Mouse (Mus musculus) MEL (cell line): ENCODE measurements around the gene Ehf. TPM values are rescaled to one million over a fixed set of nuclear protein-coding genes. Genes with fewer than 3 reads are reported as not detected.

Experiments used
- DNase-seq: peaks from one replicate; pipeline ENCODE4 v3.0.0; 2011; ENCODE audit warnings: low read depth, low spot score
- H3K27ac ChIP-seq: 2 replicates; pipeline ENCODE4 v1.5.1; 2012; ENCODE audit warnings: low read depth, mild to moderate bottlenecking, control low read depth, low read length, moderate library complexity; ENCODE audit not compliant: control insufficient read depth
- H3K27me3 ChIP-seq, 2 experiments: fragments of 150-350 bp in 1 of 2; sonication (generic) in 1 of 2; 2 replicates each; pipeline ENCODE4 v1.6.1; 2012; ENCODE audit warnings: low read length in 2 of 2, mild to moderate bottlenecking in 2 of 2, improper control_type of control experiment in 1 of 2, moderate library complexity in 1 of 2; ENCODE audit not compliant: insufficient read depth in 2 of 2, control insufficient read depth in 1 of 2
- H3K36me3 ChIP-seq, 2 experiments: 2 replicates each; pipeline ENCODE4 v1.6.1; 2012 to 2014; ENCODE audit warnings: low read length in 2 of 2, improper control_type of control experiment in 1 of 2, inconsistent platforms in 1 of 2, mild to moderate bottlenecking in 1 of 2; ENCODE audit not compliant: insufficient read depth in 2 of 2, control insufficient read depth in 1 of 2
- H3K4me1 ChIP-seq, 2 experiments: fragments of 150-350 bp in 1 of 2; sonication (generic) in 1 of 2; 2 replicates each; pipeline ENCODE4 v1.6.1; 2012; ENCODE audit warnings: low read length in 2 of 2, improper control_type of control experiment in 1 of 2, mild to moderate bottlenecking in 1 of 2; ENCODE audit not compliant: insufficient read depth in 2 of 2, control insufficient read depth in 1 of 2
- H3K4me3 ChIP-seq, 2 experiments: fragments of 150-350 bp in 1 of 2; sonication (generic) in 1 of 2; 2 replicates each; pipeline ENCODE4 v1.5.1; 2012; ENCODE audit warnings: low read depth in 2 of 2, low read length in 2 of 2, mild to moderate bottlenecking in 2 of 2, moderate library complexity in 2 of 2, control low read depth in 1 of 2, improper control_type of control experiment in 1 of 2; ENCODE audit not compliant: control insufficient read depth in 1 of 2, insufficient read depth in 1 of 2
- H3K79me2 ChIP-seq: 2 replicates; pipeline ENCODE4 v1.6.1; 2012; ENCODE audit warnings: mild to moderate bottlenecking, low read length, moderate library complexity; ENCODE audit not compliant: control insufficient read depth, poor library complexity, insufficient read depth
- H3K9ac ChIP-seq: 2 replicates; pipeline ENCODE4 v1.6.1; 2012; ENCODE audit warnings: low read depth, mild to moderate bottlenecking, control low read depth, low read length, moderate library complexity; ENCODE audit not compliant: control insufficient read depth, poor library complexity, severe bottlenecking
- H3K9me3 ChIP-seq: fragments of 150-350 bp; sonication (generic); replicated peaks from 2 replicates; pipeline ENCODE4 v1.6.1; 2012; ENCODE audit warnings: mild to moderate bottlenecking, low read length, improper control_type of control experiment, moderate library complexity; ENCODE audit not compliant: insufficient read depth
- BHLHE40 ChIP-seq: IDR thresholded peaks from 2 replicates; pipeline ENCODE4 v1.6.1; 2012; ENCODE audit warnings: low read depth, mild to moderate bottlenecking, inconsistent platforms, low read length, improper control_type of control experiment, borderline replicate concordance
- CHD1 ChIP-seq: IDR thresholded peaks from 2 replicates; pipeline ENCODE4 v1.6.1; 2012; ENCODE audit warnings: low read depth, mild to moderate bottlenecking, inconsistent platforms, low read length, improper control_type of control experiment
- CTCF ChIP-seq, 3 experiments: IDR thresholded peaks in 2 of 3; conservative IDR thresholded peaks in 1 of 3; 2 replicates each; pipeline ENCODE4 v1.5.1; 2011 to 2012; ENCODE audit warnings: low read length in 3 of 3, low read depth in 2 of 3, mild to moderate bottlenecking in 2 of 3, improper control_type of control experiment in 1 of 3, inconsistent platforms in 1 of 3, mixed read lengths in 1 of 3, moderate library complexity in 1 of 3; ENCODE audit not compliant: control insufficient read depth in 1 of 3, insufficient read depth in 1 of 3, poor library complexity in 1 of 3, severe bottlenecking in 1 of 3
- E2F4 ChIP-seq: IDR thresholded peaks from 2 replicates; pipeline ENCODE4 v1.6.1; 2011; ENCODE audit warnings: low read depth, low read length, improper control_type of control experiment, borderline replicate concordance
- EP300 ChIP-seq, 2 experiments: IDR thresholded peaks; 2 replicates each; pipeline ENCODE4 v1.6.1; 2011; ENCODE audit warnings: improper control_type of control experiment in 2 of 2, low read length in 2 of 2, low read depth in 1 of 2, mild to moderate bottlenecking in 1 of 2
- ETS1 ChIP-seq: IDR thresholded peaks from 2 replicates; pipeline ENCODE4 v1.6.1; 2012; ENCODE audit warnings: low read depth, mild to moderate bottlenecking, inconsistent platforms, low read length, improper control_type of control experiment, moderate library complexity
- HCFC1 ChIP-seq: IDR thresholded peaks from 2 replicates; pipeline ENCODE4 v1.6.1; 2012; ENCODE audit warnings: low read depth, mild to moderate bottlenecking, inconsistent platforms, low read length, improper control_type of control experiment, moderate library complexity
- JUND ChIP-seq: IDR thresholded peaks from 2 replicates; pipeline ENCODE4 v1.6.1; 2011; ENCODE audit warnings: low read depth, mild to moderate bottlenecking, improper control_type of control experiment, low read length
- MAFK ChIP-seq: IDR thresholded peaks from 2 replicates; pipeline ENCODE4 v1.6.1; 2011; ENCODE audit warnings: low read depth, mild to moderate bottlenecking, low read length, improper control_type of control experiment, borderline replicate concordance
- MAX ChIP-seq: IDR thresholded peaks from 2 replicates; pipeline ENCODE4 v1.6.1; 2011; ENCODE audit warnings: low read length, improper control_type of control experiment
- MAZ ChIP-seq: IDR thresholded peaks from 2 replicates; pipeline ENCODE4 v1.6.1; 2012; ENCODE audit warnings: low read depth, mild to moderate bottlenecking, inconsistent platforms, low read length, improper control_type of control experiment
- MXI1 ChIP-seq: IDR thresholded peaks from 2 replicates; pipeline ENCODE4 v1.6.1; 2011; ENCODE audit warnings: mild to moderate bottlenecking, low read depth, low read length, improper control_type of control experiment
- NELFE ChIP-seq: IDR thresholded peaks from 2 replicates; pipeline ENCODE4 v1.6.1; 2011; ENCODE audit warnings: low read depth, low read length, improper control_type of control experiment
- NRF1 ChIP-seq: IDR thresholded peaks from 2 replicates; pipeline ENCODE4 v1.6.1; 2014; ENCODE audit warnings: low read depth, mild to moderate bottlenecking, inconsistent platforms, low read length, improper control_type of control experiment, moderate library complexity; ENCODE audit not compliant: poor library complexity, insufficient read depth, severe bottlenecking
- POLR2AphosphoS2 ChIP-seq: IDR thresholded peaks from 2 replicates; pipeline ENCODE4 v1.6.1; 2011; ENCODE audit warnings: low read length, improper control_type of control experiment
- POLR2AphosphoS5 ChIP-seq: IDR thresholded peaks from 2 replicates; pipeline ENCODE4 v1.6.1; 2012; ENCODE audit warnings: low read depth, borderline replicate concordance, mild to moderate bottlenecking, inconsistent platforms, low read length, moderate library complexity, mixed read lengths
- RAD21 ChIP-seq: IDR thresholded peaks from 2 replicates; pipeline ENCODE4 v1.6.1; 2011; ENCODE audit warnings: mild to moderate bottlenecking, low read depth, low read length, improper control_type of control experiment
- SIN3A ChIP-seq: IDR thresholded peaks from 2 replicates; pipeline ENCODE4 v1.6.1; 2012; ENCODE audit warnings: low read length, improper control_type of control experiment, inconsistent platforms
- TAL1 ChIP-seq: IDR thresholded peaks from 2 replicates; pipeline ENCODE4 v1.6.1; 2012; ENCODE audit warnings: mild to moderate bottlenecking, inconsistent platforms, low read length, moderate library complexity, mixed read lengths
- TBP ChIP-seq: IDR thresholded peaks from 2 replicates; pipeline ENCODE4 v1.8.0; 2011; ENCODE audit warnings: low read depth, low read length, improper control_type of control experiment
- TCF12 ChIP-seq: IDR thresholded peaks from 2 replicates; pipeline ENCODE4 v1.6.1; 2014; ENCODE audit warnings: low read depth, mild to moderate bottlenecking, inconsistent platforms, low read length, improper control_type of control experiment, moderate library complexity
- USF1 ChIP-seq: IDR thresholded peaks from 2 replicates; pipeline ENCODE4 v1.6.1; 2014; ENCODE audit warnings: low read depth, mild to moderate bottlenecking, inconsistent platforms, low read length, improper control_type of control experiment, moderate library complexity
- USF2 ChIP-seq, 2 experiments: IDR thresholded peaks; 2 replicates each; pipeline ENCODE4 v1.6.1; 2011 to 2012; ENCODE audit warnings: improper control_type of control experiment in 2 of 2, low read length in 2 of 2, borderline replicate concordance in 1 of 2, inconsistent platforms in 1 of 2, low read depth in 1 of 2, mild to moderate bottlenecking in 1 of 2; ENCODE audit not compliant: insufficient read depth in 1 of 2
- ZC3H11A ChIP-seq: IDR thresholded peaks from 2 replicates; pipeline ENCODE4 v1.6.1; 2012; ENCODE audit warnings: low read depth, mild to moderate bottlenecking, inconsistent platforms, low read length, improper control_type of control experiment
- ZKSCAN1 ChIP-seq: IDR thresholded peaks from 2 replicates; pipeline ENCODE4 v1.6.1; 2012; ENCODE audit warnings: low read depth, mild to moderate bottlenecking, inconsistent platforms, low read length, improper control_type of control experiment, moderate library complexity
- ZMIZ1 ChIP-seq: IDR thresholded peaks from 2 replicates; pipeline ENCODE4 v1.6.1; 2012; ENCODE audit warnings: low read depth, mild to moderate bottlenecking, inconsistent platforms, low read length, improper control_type of control experiment, moderate library complexity
- polyA plus RNA-seq, 2 experiments: library from polyadenylated mRNA; stranded (reverse) in 1 of 2; unstranded in 1 of 2; fragments of >175 nt in 1 of 2; fragments of >200 nt in 1 of 2; gene quantifications; 2 replicates each; pipeline versions ENCODE4 v1.2.1 to v1.2.4; 2012; ENCODE audit warnings: low replicate concordance in 2 of 2, low read depth in 1 of 2; ENCODE audit not compliant: insufficient read length in 2 of 2, insufficient read depth in 1 of 2, missing spikeins in 1 of 2
- total RNA-seq: library from RNA; depleted of rRNA; stranded (reverse); fragments of 300-350 nt; gene quantifications from 2 replicates; pipeline ENCODE4 v1.2.3, GENCODE M21; 2012

The Ehf gene
- total and polyA plus RNA-seq, 3 experiments, result not detected

DNA sequence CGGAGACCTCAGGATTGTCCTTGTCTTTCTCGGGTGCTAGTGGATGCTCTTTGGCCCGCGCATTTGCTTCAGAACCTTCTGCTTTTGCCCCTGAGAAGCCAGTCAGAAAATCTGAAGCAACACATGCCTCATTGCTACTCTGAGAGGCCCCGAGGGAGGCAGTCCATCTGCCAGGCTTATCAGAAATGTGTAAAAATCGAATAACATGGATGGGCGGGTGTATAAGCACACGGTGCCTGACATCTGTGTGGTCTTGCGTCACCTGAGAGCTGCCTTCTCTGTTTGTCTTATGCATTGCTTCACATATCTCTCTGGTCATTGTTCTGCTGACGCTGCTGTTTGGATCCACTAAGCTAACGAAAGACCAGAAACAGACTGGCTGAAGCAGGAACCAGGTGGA lies 33.5 kb upstream of the Ehf start:
- no peaks in the 10 kb centered on the region for H3K27me3 ChIP-seq
- TF ChIP-seq HCFC1, result no peak
- TF ChIP-seq ETS1, result no peak
- TF ChIP-seq MAFK, result no peak
- TF ChIP-seq ZC3H11A, result no peak
- TF ChIP-seq POLR2AphosphoS5, result no peak
- no peak for TF ChIP-seq USF1
- TF ChIP-seq USF2 (IDR thresholded peaks at IDR 0.05; ENCODE audit: borderline replicate concordance in 1 of 2, insufficient read depth in 1 of 2, low read depth in 1 of 2, low read length in 2 of 2), result no peak
- TF ChIP-seq ZKSCAN1, result no peak
- TF ChIP-seq TBP, result no peak
- TF ChIP-seq CTCF (IDR thresholded peaks at IDR 0.05 in 2 of 3, conservative IDR thresholded peaks at IDR 0.05 in 1 of 3; ENCODE audit: control insufficient read depth in 1 of 3, insufficient read depth in 1 of 3, low read depth in 2 of 3, low read length in 3 of 3, poor library complexity in 1 of 3, severe bottlenecking in 1 of 3), result no peak
- TF ChIP-seq EP300 (IDR thresholded peaks at IDR 0.05; ENCODE audit: low read depth in 1 of 2, low read length in 2 of 2), result no peak
- TF ChIP-seq CHD1, result no peak
- no peak for TF ChIP-seq MXI1
- TF ChIP-seq MAX, result no peak
- TF ChIP-seq POLR2AphosphoS2, result no peak
- no peak for TF ChIP-seq E2F4
- TF ChIP-seq TCF12, result no peak
- no peak for TF ChIP-seq RAD21
- TF ChIP-seq, all 39 proteins: peak for 0

DNA sequence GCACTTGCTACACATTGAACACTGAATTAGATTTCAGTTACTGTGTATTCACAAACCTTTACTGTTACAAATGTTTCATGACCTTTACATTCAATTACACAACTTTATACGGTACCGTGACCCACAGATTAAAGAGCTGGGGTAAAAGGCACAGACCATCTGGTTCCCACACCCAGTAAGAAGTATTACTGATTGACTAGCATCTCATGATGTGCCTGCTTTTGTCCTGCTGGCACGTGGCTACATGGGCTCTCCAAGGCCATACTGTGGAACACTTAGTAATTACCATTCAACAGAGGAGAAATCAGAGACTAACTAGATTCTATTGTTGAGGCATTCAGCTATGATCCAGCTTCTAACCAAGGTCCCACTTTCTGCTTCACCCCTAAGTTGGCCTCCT lies 32.9 kb upstream of the Ehf start:
- DNase-seq, result no peak
- Histone ChIP-seq H3K4me3 (no peak overlapping the region), H3K4me1 (peaks cover 3 to 10% of the 10 kb centered on the region in 2 experiments), H3K27me3 (no peaks in the 10 kb centered on the region), H3K9me3 (no peaks in the 10 kb centered on the region), H3K79me2 (no peaks in the 10 kb centered on the region), H3K27ac (no peak overlapping the region), H3K36me3 (peaks cover 0 to 11% of the 10 kb centered on the region in 2 experiments; a peak in 2 of 4 replicates), H3K9ac (no peak overlapping the region)
- TF ChIP-seq E2F4 (no peak), ZMIZ1 (no peak), MAZ (no peak), TBP (no peak), NELFE (no peak), BHLHE40 (no peak), NRF1 (no peak), JUND (no peak), MAX (no peak), EP300 (IDR thresholded peaks at IDR 0.05; ENCODE audit: low read depth in 1 of 2, low read length in 2 of 2) (no peak), TAL1 (no peak), SIN3A (no peak)

More for the DNA sequence above, 33.5 kb upstream of the Ehf start:
- DNase-seq, result no peak
- Histone ChIP-seq H3K4me3 (no peak overlapping the region), H3K4me1 (peaks cover 7 to 15% of the 10 kb centered on the region in 2 experiments), H3K9me3 (no peaks in the 10 kb centered on the region), H3K36me3 (peaks cover 0 to 17% of the 10 kb centered on the region in 2 experiments; a peak in 2 of 4 replicates), H3K27ac (no peak overlapping the region), H3K9ac (no peak overlapping the region), H3K79me2 (no peaks in the 10 kb centered on the region)
